Mouse (Mus musculus): Measurements from ENCODE around the gene Susd2. TPM values are rescaled to one million over a fixed set of nuclear protein-coding genes. Genes with fewer than 3 reads are reported as not detected.

Gene Susd2
- polyA plus RNA-seq (2012; ENCODE audit: insufficient read depth, insufficient read length, missing spikeins), result 0.63 TPM in 1 of 2 replicates, not detected in the other

DNA sequence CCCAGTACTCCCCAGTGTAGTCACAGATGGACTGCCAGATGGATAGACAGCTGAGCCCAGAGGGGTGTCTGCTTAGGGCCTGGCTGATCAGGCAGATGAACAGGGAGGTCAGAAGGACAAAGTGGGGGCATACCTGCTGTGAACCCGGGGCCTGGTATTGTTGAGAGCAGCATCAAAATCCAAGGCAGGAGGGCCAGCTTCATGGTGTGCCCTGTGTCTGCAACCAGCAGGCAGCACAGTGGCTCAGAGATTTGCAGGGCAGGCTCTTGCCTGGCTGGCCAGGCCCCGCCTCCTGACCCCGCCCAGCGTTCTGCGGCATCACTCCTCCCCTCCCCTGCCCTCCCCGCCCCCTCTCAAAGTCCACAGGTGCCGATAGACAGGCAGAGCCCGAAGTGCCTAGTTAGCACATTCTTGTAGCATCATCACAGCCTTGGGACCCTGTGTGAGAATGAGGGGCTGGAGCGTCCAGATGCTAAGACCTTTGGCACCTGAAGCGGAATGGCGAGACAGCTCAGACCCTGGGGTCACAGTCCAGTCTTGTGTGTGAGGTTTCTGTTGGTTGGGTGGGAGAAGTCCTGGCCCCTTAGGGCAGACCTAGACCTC lies at the start of gene Susd2:
TSS of gene Susd2 (minus strand) at position 268 of the 603 bp plus-strand sequence.
- no peaks in the 10 kb centered on the region; the same call in 1 of the 2 replicates for H3K4me1 ChIP-seq (ENCODE audit: control insufficient read depth, insufficient read depth, insufficient read length, low read length)
- no peak within 1 kb of the TSS for H3K27ac ChIP-seq (replicated peaks; ENCODE audit: low read depth, low read length)
- no peak within 1 kb of the TSS for H3K4me3 ChIP-seq (ENCODE audit: insufficient read depth, low read depth, low read length)

- Histone ChIP-seq H3K4me3 (ENCODE audit: insufficient read depth, low read depth, low read length) (no peak overlapping the region), H3K27ac (replicated peaks; ENCODE audit: low read depth, low read length) (no peak overlapping the region), H3K4me1 (ENCODE audit: control insufficient read depth, insufficient read depth, insufficient read length, low read length) (no peaks in the 10 kb centered on the region)
Measured at GRCm38 (mm10) chr10:75688598-75688997, 44.8 kb upstream of the Susd2 start.

- H3K4me3 ChIP-seq (ENCODE audit: insufficient read depth, low read depth, low read length), result no peak overlapping the region
- no peak overlapping the region for H3K27ac ChIP-seq (replicated peaks; ENCODE audit: low read depth, low read length)
- H3K4me1 ChIP-seq (ENCODE audit: control insufficient read depth, insufficient read depth, insufficient read length, low read length), result no peaks in the 10 kb centered on the region
Measured at GRCm38 (mm10) chr10:75686724-75687123, 42.9 kb upstream of the Susd2 start.

GRCm38 (mm10) chr10:75684035-75685004 lies 40.5 kb upstream of the Susd2 start:
- H3K4me1 ChIP-seq (ENCODE audit: control insufficient read depth, insufficient read depth, insufficient read length, low read length), result no peaks in the 10 kb centered on the region
- no peak overlapping the region for H3K4me3 ChIP-seq (ENCODE audit: insufficient read depth, low read depth, low read length)
- H3K27ac ChIP-seq (replicated peaks; ENCODE audit: low read depth, low read length), result no peak overlapping the region

- no peak overlapping the region for H3K27ac ChIP-seq (replicated peaks; ENCODE audit: low read depth, low read length)
- peaks cover 24% of the 10 kb centered on the region for H3K4me1 ChIP-seq (ENCODE audit: control insufficient read depth, insufficient read depth, insufficient read length, low read length)
- H3K4me3 ChIP-seq (ENCODE audit: insufficient read depth, low read depth, low read length), result no peak overlapping the region
Measured at GRCm38 (mm10) chr10:75680574-75681001, 36.8 kb upstream of the Susd2 start.

GRCm38 (mm10) chr10:75679204-75679603 lies 35.4 kb upstream of the Susd2 start:
- Histone ChIP-seq H3K4me3 (ENCODE audit: insufficient read depth, low read depth, low read length) (no peak overlapping the region), H3K4me1 (ENCODE audit: control insufficient read depth, insufficient read depth, insufficient read length, low read length) (peaks cover 27% of the 10 kb centered on the region), H3K27ac (replicated peaks; ENCODE audit: low read depth, low read length) (no peak overlapping the region)

GRCm38 (mm10) chr10:75677989-75678388 lies 34.2 kb upstream of the Susd2 start:
- Histone ChIP-seq H3K27ac (replicated peaks; ENCODE audit: low read depth, low read length) (no peak overlapping the region), H3K4me1 (ENCODE audit: control insufficient read depth, insufficient read depth, insufficient read length, low read length) (peaks cover 27% of the 10 kb centered on the region), H3K4me3 (ENCODE audit: insufficient read depth, low read depth, low read length) (no peak overlapping the region)

- Histone ChIP-seq H3K27ac (replicated peaks; ENCODE audit: low read depth, low read length) (peak overlapping the region; percentile 68), H3K4me3 (ENCODE audit: insufficient read depth, low read depth, low read length) (no peak overlapping the region), H3K4me1 (ENCODE audit: control insufficient read depth, insufficient read depth, insufficient read length, low read length) (peaks cover 27% of the 10 kb centered on the region)
Measured at GRCm38 (mm10) chr10:75677571-75677970, 33.8 kb upstream of the Susd2 start.

- H3K27ac ChIP-seq (replicated peaks; ENCODE audit: low read depth, low read length), result peak overlapping the region; percentile 68
- H3K4me3 ChIP-seq (ENCODE audit: insufficient read depth, low read depth, low read length), result no peak overlapping the region
- H3K4me1 ChIP-seq (ENCODE audit: control insufficient read depth, insufficient read depth, insufficient read length, low read length), result peaks cover 27% of the 10 kb centered on the region
Measured at GRCm38 (mm10) chr10:75676819-75677565, 33.2 kb upstream of the Susd2 start.

DNA sequence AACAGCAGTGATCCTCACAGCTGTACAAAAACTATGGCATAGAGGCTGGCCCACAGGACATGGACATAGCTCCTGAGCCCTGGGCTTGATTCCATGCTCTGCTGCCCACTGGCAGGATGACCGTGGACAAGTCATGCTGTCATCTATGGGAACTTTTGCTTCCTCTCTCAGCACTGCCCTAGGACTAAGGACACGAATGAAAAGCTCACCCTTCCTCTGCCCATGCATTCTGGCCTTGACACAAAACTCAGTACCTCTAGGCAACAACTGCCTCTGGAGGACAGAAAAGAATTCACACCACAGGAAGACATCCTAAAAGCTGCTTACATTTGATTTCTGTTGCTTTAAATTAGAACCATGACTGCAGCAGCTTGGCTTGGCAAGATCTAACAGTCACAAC lies 32.5 kb upstream of the Susd2 start:
- peak overlapping the region; percentile 50 for H3K27ac ChIP-seq (replicated peaks; ENCODE audit: low read depth, low read length)
- H3K4me1 ChIP-seq (ENCODE audit: control insufficient read depth, insufficient read depth, insufficient read length, low read length), result peaks cover 27% of the 10 kb centered on the region
- H3K4me3 ChIP-seq (ENCODE audit: insufficient read depth, low read depth, low read length), result no peak overlapping the region

DNA sequence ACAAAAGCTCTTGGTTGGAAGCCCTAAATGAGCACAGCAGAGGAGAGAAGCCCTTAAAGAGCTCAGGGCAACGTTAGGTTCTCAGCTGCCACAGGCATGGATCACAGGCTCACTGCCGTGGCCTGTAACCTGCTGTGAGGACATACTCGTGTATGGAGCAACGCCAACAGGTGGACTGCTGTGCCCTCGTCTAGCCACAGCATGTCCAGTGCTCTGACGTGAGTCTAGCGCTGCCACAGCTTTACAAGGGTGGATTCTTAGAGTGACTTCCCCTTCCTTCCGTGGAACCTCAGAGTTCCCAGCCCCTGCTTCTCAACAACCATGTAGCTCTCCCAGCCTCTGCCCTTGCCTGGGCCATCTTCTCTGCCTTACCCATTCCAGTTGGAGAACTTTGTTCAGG lies 31.8 kb upstream of the Susd2 start:
- no peak overlapping the region for H3K4me3 ChIP-seq (ENCODE audit: insufficient read depth, low read depth, low read length)
- 0 out of 2 replicates have a peak overlapping the region, but pooled peaks have one; percentile 50 for H3K27ac ChIP-seq (replicated peaks; ENCODE audit: low read depth, low read length)
- H3K4me1 ChIP-seq (ENCODE audit: control insufficient read depth, insufficient read depth, insufficient read length, low read length), result peaks cover 27% of the 10 kb centered on the region

- H3K4me1 ChIP-seq (ENCODE audit: control insufficient read depth, insufficient read depth, insufficient read length, low read length), result no peaks in the 10 kb centered on the region
- no peak overlapping the region for H3K27ac ChIP-seq (replicated peaks; ENCODE audit: low read depth, low read length)
- no peak overlapping the region for H3K4me3 ChIP-seq (ENCODE audit: insufficient read depth, low read depth, low read length)
Measured at GRCm38 (mm10) chr10:75669936-75670335, 26.1 kb upstream of the Susd2 start.

DNA sequence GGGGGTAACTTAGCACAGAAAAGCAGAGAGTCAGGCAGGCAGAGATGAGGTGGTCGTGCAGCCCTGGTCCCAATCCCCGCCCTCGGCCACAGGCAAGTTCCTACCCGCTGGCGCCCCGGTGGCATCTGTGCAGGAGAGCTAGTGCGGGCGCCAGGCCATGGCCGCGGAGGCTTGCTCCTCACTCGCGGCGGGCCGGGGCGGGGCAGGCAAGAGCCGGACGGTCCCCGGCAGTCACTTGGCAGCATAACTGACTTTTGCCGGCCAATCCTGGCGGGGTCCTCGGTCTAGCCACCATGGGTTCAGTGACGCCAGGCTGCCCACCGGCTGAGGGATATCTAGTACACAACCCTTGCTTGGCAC lies 24.1 kb upstream of the Susd2 start:
- peak overlapping the region; percentile 47; the same call in 1 of the 2 replicates for H3K27ac ChIP-seq (replicated peaks; ENCODE audit: low read depth, low read length)
- peak overlapping the region; percentile 77 for H3K4me3 ChIP-seq (ENCODE audit: insufficient read depth, low read depth, low read length)
- no peaks in the 10 kb centered on the region for H3K4me1 ChIP-seq (ENCODE audit: control insufficient read depth, insufficient read depth, insufficient read length, low read length)

GRCm38 (mm10) chr10:75667115-75667910 lies 23.5 kb upstream of the Susd2 start:
- peak overlapping the region; percentile 47 for H3K27ac ChIP-seq (replicated peaks; ENCODE audit: low read depth, low read length)
- peak overlapping the region; percentile 77 for H3K4me3 ChIP-seq (ENCODE audit: insufficient read depth, low read depth, low read length)
- no peaks in the 10 kb centered on the region for H3K4me1 ChIP-seq (ENCODE audit: control insufficient read depth, insufficient read depth, insufficient read length, low read length)
